Mouse (Mus musculus) adrenal gland (tissue): Measurements from ENCODE around the gene Tnfrsf13c.

Source experiments
- intact Hi-C: fragments of 180-260 bp; cut with DNase I; formaldehyde crosslinking; loops from one replicate; pipeline ENCODE4 v1.15.1; 2025

The Tnfrsf13c gene

DNA sequence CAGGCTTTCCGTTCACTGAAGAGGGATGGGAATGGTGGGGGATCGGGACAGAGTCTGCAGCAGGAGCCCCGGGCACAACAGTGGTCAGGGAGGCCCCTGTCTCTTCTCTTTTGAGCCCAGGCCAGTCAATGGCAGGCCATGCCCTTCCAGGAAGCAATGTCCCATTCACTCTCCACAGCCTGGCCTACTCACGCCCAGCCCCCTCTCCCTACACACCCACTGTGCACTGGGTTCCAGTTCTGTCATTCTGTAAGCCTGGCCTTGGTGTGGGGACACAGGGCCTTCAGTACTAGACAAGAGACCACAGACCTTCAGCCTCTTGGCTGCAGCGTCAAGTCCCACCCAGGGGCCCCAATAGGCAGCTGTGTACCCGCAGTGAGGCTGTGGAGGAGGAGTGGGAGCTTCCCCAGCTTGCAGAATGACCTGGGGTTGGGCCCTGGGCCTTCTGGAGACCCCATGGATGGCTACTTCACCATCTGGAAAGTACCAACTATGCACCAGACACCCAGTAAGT, 6.0 kb upstream of the Tnfrsf13c start:
- intact Hi-C loops = no loop called here

DNA sequence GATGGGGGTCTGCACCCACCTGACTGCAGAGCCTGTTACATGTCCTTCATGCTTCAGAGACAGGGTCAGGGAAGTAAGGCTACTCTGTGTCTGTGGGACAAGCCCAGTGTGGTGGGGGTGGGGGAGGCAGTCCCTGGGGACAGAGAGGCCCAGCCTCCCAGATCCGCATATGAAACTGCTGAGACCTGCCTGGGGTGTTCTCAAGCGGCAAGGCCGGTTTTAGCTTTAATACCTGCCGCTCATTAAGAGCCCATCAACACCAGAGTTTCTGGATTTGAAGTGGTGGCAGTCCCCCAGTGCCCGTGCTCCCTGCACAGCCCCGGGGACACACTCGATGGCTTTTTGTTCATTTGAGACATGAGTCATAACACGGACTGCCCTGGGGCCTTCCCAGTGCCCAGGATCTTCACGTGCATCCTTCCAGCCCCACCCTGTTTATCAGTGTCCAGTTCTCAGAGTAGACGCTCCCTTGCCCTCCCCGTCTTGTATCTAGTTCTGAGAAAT, 5.4 kb upstream of the Tnfrsf13c start:
- intact Hi-C loops = no loop called here

GRCm38 (mm10) chr15:82225769-82226168, 1.6 kb upstream of the Tnfrsf13c start:
- intact Hi-C loops = no loop called here

DNA sequence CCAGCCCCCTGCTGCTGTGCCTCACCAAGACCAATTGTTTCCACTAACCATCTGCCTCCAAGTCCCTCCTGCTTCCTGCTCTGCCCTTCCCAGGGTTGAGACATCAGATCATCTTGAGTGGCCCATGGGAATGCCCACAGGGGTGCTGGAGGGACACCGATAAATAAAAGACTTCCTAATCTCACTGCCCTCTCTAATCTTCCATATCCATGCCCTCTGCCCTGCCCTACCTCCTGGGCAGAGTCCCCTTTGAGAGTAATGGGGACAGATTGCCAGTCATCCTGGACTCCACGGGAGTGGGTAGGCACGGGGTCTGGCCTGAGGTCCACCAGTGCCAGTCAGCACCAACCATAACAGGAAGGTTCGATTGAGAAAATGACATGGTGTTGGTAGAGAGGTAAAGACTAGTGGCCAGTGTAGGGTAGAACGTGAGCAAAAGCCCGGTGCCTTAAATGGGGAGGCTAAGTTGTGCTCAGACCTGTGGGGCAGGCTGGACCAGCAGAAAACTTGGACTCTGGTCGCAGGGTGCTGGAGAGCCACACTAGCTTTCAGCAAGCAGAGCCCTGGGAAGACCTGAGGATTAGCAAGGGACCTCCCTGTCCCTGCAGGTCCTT, 540 bp upstream of the Tnfrsf13c start:
- intact Hi-C loops = no loop called here

- intact Hi-C loops = no loop called here
Observed at GRCm38 (mm10) chr15:82223251-82223650, 918 bp downstream of the Tnfrsf13c start.

- intact Hi-C loops = no loop called here
Observed at GRCm38 (mm10) chr15:82221104-82221860, 2.9 kb downstream of the Tnfrsf13c start.

DNA sequence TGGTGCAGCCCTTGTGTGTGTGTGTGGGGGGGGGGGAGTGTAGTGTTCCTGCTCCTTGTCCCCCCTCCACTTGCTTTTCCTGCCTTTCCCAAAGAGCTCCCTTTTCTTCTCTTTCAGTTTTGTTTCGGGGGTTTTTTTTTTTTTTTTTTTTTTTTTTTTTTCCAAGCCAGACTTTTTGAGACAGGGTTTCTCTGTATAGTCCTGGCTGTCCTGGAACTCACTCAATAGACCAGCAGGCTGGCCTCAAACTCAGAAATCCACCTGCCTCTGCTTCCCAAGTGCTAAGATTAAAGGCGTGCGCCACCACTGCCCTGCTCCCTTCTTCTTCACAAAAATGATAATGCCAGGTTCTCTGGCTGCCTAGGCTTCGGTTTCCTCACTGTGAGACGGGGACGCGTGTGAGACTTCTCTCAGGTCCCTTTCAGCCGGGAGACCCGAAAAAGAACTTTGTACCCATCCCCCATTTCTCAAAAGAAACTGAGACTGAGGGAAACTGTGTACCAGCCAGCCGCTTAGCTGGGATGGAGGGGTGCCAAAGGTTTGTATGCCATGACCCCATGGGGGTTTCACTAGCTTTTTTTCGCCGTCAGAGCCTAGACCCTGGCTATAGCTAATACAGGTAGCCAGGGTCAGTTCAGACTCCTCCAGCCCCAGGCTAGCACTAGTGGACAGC, 4.0 kb downstream of the Tnfrsf13c start:
- intact Hi-C loops = no loop called here

DNA sequence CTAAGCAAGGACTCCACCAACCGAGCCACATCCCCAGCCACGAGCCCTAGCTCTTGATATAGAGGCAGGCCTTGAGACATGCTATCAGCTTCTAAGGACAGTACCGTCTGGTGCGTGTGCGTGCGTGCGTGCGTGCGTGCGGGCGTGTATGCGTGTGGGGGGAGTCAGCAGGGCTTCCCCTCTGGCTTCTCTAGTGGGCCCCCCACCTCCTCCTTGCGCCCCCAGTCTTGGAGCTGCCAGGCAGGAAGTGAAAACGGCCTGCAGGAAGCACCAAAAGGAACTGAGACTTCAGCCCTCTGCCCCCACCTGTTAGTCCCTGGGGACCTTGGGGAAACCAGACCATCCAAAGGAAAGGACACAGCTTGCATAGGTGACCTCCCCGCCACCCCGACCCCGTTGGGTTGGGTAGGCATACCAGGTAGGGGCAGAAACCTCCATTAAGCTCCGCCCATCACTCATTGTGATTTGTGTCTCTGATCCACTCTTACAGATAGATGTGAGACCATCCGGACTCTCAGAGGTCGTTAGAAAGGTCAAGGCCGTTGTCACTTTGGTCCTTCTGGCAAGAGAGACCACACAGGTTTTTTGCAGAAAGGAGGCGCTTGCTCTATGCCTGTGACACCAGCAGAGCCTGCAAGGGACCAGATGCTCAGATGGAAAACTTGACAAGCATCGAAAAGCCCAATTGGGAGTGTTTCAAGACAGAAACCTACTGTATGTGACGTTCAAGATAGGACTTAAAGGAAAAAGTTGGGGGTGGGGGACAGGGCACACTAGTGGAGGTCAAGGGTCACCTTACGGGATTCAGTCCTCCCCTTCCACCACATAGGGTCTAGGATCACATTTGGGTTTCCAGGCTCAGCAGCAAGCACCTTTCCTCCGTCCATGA, 5.1 kb downstream of the Tnfrsf13c start:
- intact Hi-C loops = no loop called here

DNA sequence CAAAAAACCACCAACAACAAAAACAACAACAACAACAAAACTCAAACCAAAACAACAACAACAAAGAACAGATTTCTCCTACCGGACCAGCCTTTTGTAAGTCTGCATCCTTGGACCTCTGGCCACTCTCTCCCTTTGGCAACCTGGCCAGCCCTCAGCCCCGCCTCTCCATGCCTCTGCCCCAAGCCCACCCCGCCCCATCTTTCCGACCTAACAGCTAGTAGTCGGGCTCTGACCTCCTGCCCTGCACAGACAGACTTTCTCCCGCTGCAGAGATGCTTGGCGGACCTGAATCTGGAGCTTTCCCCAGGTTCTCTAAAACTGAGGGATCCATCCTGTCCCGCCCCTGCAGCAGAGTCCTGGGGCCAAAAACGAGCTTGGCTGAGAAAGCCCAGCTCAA, 6.2 kb downstream of the Tnfrsf13c start:
- intact Hi-C loops = no loop called here

DNA sequence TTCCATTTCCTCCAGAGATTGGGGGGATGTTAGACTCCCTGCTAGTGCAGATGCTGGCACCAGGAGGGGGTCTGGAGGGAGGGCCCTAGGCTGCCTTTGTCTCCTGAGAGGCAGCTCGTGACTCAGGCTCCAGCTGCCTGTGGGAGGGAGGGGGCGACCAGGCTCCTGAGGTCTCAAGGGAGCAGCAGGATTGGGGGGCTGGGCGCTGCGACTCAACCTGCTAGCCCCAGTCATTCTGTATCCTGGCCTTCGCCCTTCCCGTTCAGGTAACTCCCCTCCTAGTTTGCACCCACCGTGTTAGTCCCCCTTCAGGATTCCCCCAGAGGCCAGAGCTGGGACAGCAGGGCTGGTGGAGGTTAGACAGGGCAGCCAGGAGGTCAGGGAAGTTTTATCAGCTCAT, 7.1 kb downstream of the Tnfrsf13c start:
- intact Hi-C loops = no loop called here

- intact Hi-C loops = no loop called here
Observed at GRCm38 (mm10) chr15:82216142-82216827, 7.9 kb downstream of the Tnfrsf13c start.

- intact Hi-C loops = no loop called here
Observed at GRCm38 (mm10) chr15:82215332-82216046, 8.7 kb downstream of the Tnfrsf13c start.

- intact Hi-C loops = no loop called here
Observed at GRCm38 (mm10) chr15:82213222-82213621, 10.9 kb downstream of the Tnfrsf13c start.

- intact Hi-C loops = no loop called here
Observed at GRCm38 (mm10) chr15:82212752-82213063, 11.5 kb downstream of the Tnfrsf13c start, which contains the start of gene Shisa8. TSS of gene Shisa8 (minus strand) at chr15:82212815.

GRCm38 (mm10) chr15:82211911-82212751, 12.0 kb downstream of the Tnfrsf13c start:
- intact Hi-C loops = no loop called here

GRCm38 (mm10) chr15:82211281-82211680, 12.9 kb downstream of the Tnfrsf13c start:
- intact Hi-C loops = no loop called here

GRCm38 (mm10) chr15:82210801-82211200, 13.4 kb downstream of the Tnfrsf13c start:
- intact Hi-C loops = no loop called here

DNA sequence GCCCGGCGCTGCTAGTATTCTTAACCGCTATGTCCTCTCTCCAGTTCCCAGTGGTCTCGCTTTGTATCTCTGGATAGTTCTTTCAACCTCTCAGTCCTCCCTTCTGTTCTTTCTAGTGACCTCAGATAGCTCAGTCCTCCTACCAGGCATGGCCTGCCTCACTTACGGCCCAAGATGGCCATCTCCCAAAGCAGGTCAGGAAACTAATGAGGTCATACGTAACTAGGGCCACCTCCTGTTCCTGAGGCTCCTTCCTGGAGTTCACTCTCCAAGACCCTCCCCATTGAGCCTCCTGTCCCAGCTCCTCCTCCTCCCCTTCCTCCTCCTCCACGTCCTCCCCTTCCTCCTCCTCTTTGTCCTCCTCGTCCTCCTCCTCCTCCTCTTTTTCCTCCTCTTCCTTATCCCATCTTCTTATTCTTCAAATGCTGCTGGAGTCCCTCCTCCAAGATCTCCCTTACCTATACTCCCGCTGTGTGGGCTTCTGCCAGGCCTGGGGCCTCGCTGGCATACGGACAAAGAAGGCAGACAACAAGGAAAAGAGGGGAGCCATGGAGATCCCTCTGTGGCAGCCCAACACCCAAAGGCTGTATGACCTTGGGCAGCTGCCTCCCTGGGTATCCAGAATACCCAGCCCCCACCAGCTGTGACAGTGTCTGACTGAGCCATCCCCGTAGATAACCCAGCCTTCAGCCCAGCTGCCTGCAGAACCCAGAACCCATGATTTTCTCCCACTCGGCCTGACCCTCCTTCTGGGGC, 14.7 kb downstream of the Tnfrsf13c start:
- intact Hi-C loops = no loop called here
